Mouse (Mus musculus): ENCODE data around the gene Nedd4.

DNA sequence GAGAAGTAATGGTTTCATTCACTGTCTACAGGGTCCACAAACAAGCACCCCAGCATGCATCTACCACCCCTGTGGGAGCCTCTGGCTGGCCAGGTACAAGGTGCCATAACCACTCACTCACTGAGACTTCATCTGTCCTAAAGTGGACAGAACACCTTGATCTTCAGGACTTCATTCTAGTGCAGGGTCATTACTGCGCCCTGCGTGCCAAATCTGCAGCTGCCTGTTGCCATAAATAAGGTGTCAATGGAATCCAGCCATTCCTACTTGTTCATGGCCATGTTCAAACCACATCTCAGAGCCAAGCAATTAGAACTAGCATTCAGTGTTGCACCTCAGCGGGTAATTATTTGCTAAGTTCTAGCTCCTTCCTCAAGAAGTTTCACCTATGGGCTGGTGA, 60.5 kb downstream of the Nedd4 start:
- TF ChIP-seq POLR2A (IDR thresholded peaks at IDR 0.05; ENCODE audit: low read depth, low read length) (no peak), CTCF (IDR thresholded peaks at IDR 0.05; ENCODE audit: borderline replicate concordance, insufficient read depth, low read length) (no peak)
